Mouse (Mus musculus): ENCODE measurements around the gene Smoc1.

DNA sequence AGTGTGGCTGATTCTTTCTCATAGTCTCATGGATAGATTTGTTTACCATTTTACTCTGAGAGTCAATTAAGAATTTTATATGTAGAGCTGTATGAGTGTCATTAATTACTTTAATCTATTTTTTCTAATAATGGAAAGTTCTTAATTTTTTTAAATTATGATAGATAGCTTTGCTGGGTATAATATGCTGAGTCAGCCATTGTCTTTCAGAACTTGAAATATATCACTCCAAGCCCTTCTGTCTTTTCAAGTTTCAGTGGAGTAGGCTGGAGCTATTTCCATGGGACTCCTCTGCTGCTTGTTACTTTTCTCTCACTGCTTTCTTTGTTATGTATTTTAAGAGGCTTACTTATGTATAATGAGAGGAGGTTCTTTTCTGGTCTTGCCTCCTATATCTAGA is 93.7 kb downstream of the Smoc1 start:
- TF ChIP-seq GATA1 (IDR thresholded peaks at IDR 0.05; ENCODE audit: low read length) (no peak), TAL1 (IDR thresholded peaks at IDR 0.05; ENCODE audit: low read length) (no peak)
